Mouse (Mus musculus): Measurements from ENCODE around the gene Neurl1a. TPM values are rescaled to one million over a fixed set of nuclear protein-coding genes. Genes with fewer than 3 reads are reported as not detected.
"Not testable (repeated sequence)": the region's sequence is repeated elsewhere in the genome, so short reads cannot be mapped to it uniquely, and the experiment has no call there.

Neurl1a gene
- total RNA-seq (2021) = 1 to 10 TPM in 1 of 2 experiments, under 1 TPM in 1; 0.74 to 1.2 TPM

- peak; percentile 31 for DNase-seq
Measured at GRCm38 (mm10) chr19:47178431-47179271, at the start of gene Neurl1a. Gene Neurl1a (plus strand): TSS chr19:47178820.

GRCm38 (mm10) chr19:47128835-47129234, 49.8 kb upstream of the Neurl1a start:
- no peak for DNase-seq

- no peak for DNase-seq
Measured at GRCm38 (mm10) chr19:47130551-47131125, 48.0 kb upstream of the Neurl1a start.

GRCm38 (mm10) chr19:47133161-47133560, 45.5 kb upstream of the Neurl1a start:
- DNase-seq = no peak

- DNase-seq = no peak
Measured at GRCm38 (mm10) chr19:47135568-47135967, 43.1 kb upstream of the Neurl1a start.

- no peak for DNase-seq
Measured at GRCm38 (mm10) chr19:47136170-47136569, 42.5 kb upstream of the Neurl1a start.

GRCm38 (mm10) chr19:47137051-47137581, 41.5 kb upstream of the Neurl1a start:
- DNase-seq = peak; percentile 61

GRCm38 (mm10) chr19:47137771-47138421, 40.7 kb upstream of the Neurl1a start, which contains the start of gene Calhm2:
Gene Calhm2 (minus strand): TSS chr19:47138294.
- peak; percentile 71 for DNase-seq

- not testable (repeated sequence) for DNase-seq
Measured at GRCm38 (mm10) chr19:47139611-47140010, 39.0 kb upstream of the Neurl1a start.

- no peak for DNase-seq
Measured at GRCm38 (mm10) chr19:47142438-47142837, 36.2 kb upstream of the Neurl1a start.

GRCm38 (mm10) chr19:47144154-47144553, 34.5 kb upstream of the Neurl1a start, which contains the start of gene Calhm1:
Gene Calhm1 (minus strand): TSS chr19:47144254.
- no peak for DNase-seq

- DNase-seq = no peak
Measured at GRCm38 (mm10) chr19:47148267-47148847, 30.3 kb upstream of the Neurl1a start.

- no peak for DNase-seq
Measured at GRCm38 (mm10) chr19:47149854-47150253, 28.8 kb upstream of the Neurl1a start.

GRCm38 (mm10) chr19:47151332-47152061, 27.1 kb upstream of the Neurl1a start:
- no peak for DNase-seq

- DNase-seq = no peak
Measured at GRCm38 (mm10) chr19:47152062-47152369, 26.6 kb upstream of the Neurl1a start.

- DNase-seq = no peak
Measured at GRCm38 (mm10) chr19:47153767-47154166, 24.9 kb upstream of the Neurl1a start.

GRCm38 (mm10) chr19:47157664-47158063, 21.0 kb upstream of the Neurl1a start, which contains the start of gene Calhm3:
Gene Calhm3 (minus strand): TSS chr19:47157764.
- no peak for DNase-seq

GRCm38 (mm10) chr19:47161669-47162068, 17.0 kb upstream of the Neurl1a start:
- DNase-seq = no peak

GRCm38 (mm10) chr19:47163176-47163744, 15.4 kb upstream of the Neurl1a start:
- DNase-seq = no peak

- no peak for DNase-seq
Measured at GRCm38 (mm10) chr19:47166758-47167157, 11.9 kb upstream of the Neurl1a start.

- no peak for DNase-seq
Measured at GRCm38 (mm10) chr19:47167617-47168214, 10.9 kb upstream of the Neurl1a start.
